Mouse (Mus musculus) liver, adult 2 months (tissue): ENCODE data around the gene Gm45623.

ENCODE experiments used
- CTCF ChIP-seq: fragments of 200-500 bp; IDR thresholded peaks from 2 replicates; pipeline ENCODE4 v1.5.1; 2011; ENCODE audit warnings: low read depth, low read length, control low read depth
- POLR2A ChIP-seq: fragments of 200-500 bp; IDR thresholded peaks from 2 replicates; pipeline ENCODE4 v1.6.1; 2011; ENCODE audit warnings: low read length, control low read depth; ENCODE audit not compliant: insufficient read depth; ENCODE audit errors: extremely low read depth

GRCm38 (mm10) chr13:56741691-56742090 lies 11.9 kb downstream of the Gm45623 start:
- TF ChIP-seq POLR2A: no peak
- no peak for TF ChIP-seq CTCF
